Comparison of ENCODE assay signal across 15 mouse cellular contexts in the genomic region with DNA sequence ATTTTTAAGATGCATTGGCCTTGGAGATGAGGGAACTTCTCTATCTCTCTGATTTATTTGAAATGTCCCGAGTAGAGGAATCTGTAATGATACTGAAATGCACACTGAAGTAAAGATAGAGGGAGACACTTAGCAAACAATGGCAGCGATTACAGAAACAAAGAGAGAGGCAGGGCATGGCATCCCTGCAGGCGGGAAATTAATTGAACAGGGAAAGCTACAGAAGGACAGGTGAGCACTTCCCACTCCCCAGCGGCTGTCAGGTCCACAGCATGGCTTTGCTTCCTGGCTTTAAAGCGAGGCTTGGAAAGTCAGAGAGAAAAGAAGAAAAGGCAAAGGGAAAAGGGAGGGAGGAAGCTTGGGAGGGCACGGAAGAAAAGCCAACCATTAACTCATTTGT.
DNase-seq lines count a peak whose midpoint lies in the region; ATAC-seq lines count a peak whose summit lies in the region.
"Had no signal": no experiment of that assay in that cellular context is flagged by ENCODE, and none has a peak within 500 bp of the region (broad histone marks: within the 10 kb centered on the region; RNA-seq: fewer than 3 reads in every experiment).

No protein-coding gene starts in this region.

- no peaks in the 10 kb centered on the region; the same call in 1 of the 2 replicates for H3K9me3 ChIP-seq in hindbrain, embryonic 16.5 days (ENCODE audit: control insufficient read depth, low read length)
- H3K9me3 ChIP-seq: liver, embryonic 15.5 days had no signal

- H3K27me3 ChIP-seq in hindbrain, embryonic 16.5 days (replicated peaks; ENCODE audit: control insufficient read depth, insufficient read depth, low read length): no peaks in the 10 kb centered on the region
- H3K27me3 ChIP-seq: liver, embryonic 15.5 days; midbrain, embryonic 12.5 days had no signal

- peak; percentile 27; the same call in 1 of the 2 replicates for ATAC-seq in hindbrain, embryonic 16.5 days
- ATAC-seq: intestine, postnatal 0 days had no signal

- peaks cover 2% of the 10 kb centered on the region for H3K4me1 ChIP-seq in hindbrain, embryonic 16.5 days (ENCODE audit: control insufficient read depth, insufficient read depth, low read depth, low read length)
- H3K4me1 ChIP-seq: liver, embryonic 15.5 days; midbrain, embryonic 12.5 days had no signal

- H3K9ac ChIP-seq in hindbrain, embryonic 16.5 days (ENCODE audit: low read depth, low read length): peak overlapping the region; percentile 32; the same call in 1 of the 2 replicates
- H3K9ac ChIP-seq: liver, embryonic 15.5 days; midbrain, embryonic 12.5 days had no signal

- H3K36me3 ChIP-seq in hindbrain, embryonic 16.5 days (ENCODE audit: control insufficient read depth, insufficient read depth, low read length): no peaks in the 10 kb centered on the region
- H3K36me3 ChIP-seq: liver, embryonic 15.5 days; midbrain, embryonic 12.5 days had no signal

- H3K4me2 ChIP-seq in hindbrain, embryonic 16.5 days (ENCODE audit: low read length): peak overlapping the region; percentile 41; the same call in 1 of the 2 replicates
- H3K4me2 ChIP-seq: liver, embryonic 15.5 days; midbrain, embryonic 12.5 days had no signal

- WGBS in hindbrain, embryonic 16.5 days: 33% methylated on average over 6 of the region's 6 CpGs

- H3K27ac ChIP-seq in hindbrain, embryonic 16.5 days (ENCODE audit: low read depth, low read length): no peak overlapping the region
- H3K27ac ChIP-seq: liver, embryonic 15.5 days; midbrain, embryonic 12.5 days had no signal

- 0 out of 2 replicates have a peak overlapping the region, but pooled peaks have one; percentile 15 for H3K4me3 ChIP-seq in hindbrain, embryonic 16.5 days (ENCODE audit: low read length)
- H3K4me3 ChIP-seq: liver, embryonic 15.5 days; midbrain, embryonic 12.5 days had no signal

- peak; percentile 9 for DNase-seq in ES-CJ7 (ENCODE audit: low read depth, low spot score)
- peak; percentile 23 for DNase-seq in ZHBTc4 (ENCODE audit: low read depth, low spot score)
- peak; percentile 39 for DNase-seq in cerebellum, postnatal 10 days
- DNase-seq in testis, postnatal 10 days (ENCODE audit: low spot score): no peak
- no peak for DNase-seq in heart, adult 8-10 months (ENCODE audit: low spot score)
- no peak for DNase-seq in ovary, postnatal 10 days (ENCODE audit: low spot score)
- DNase-seq: embryo, embryonic 11 days; heart, postnatal 10 days; kidney, postnatal 25 days; lung, postnatal 14 days; thymus, adult 18-20 months had no signal

Comparison
In these comparisons a context has a peak if more than half of its experiments do, and no peak if none do; other contexts are left out.
1. DNase-seq: peak in ES-CJ7 (single experiment), ZHBTc4 (single experiment) and cerebellum, postnatal 10 days (2 of 2); none in testis, postnatal 10 days (single experiment), heart, adult 8-10 months (single experiment) and ovary, postnatal 10 days (single experiment).